Mouse (Mus musculus) cerebellum, adult 2 months (tissue): Measurements from ENCODE around the gene Ptgs2. TPM values are rescaled to one million over a fixed set of nuclear protein-coding genes. Genes with fewer than 3 reads are reported as not detected.

Experiments used
- DNase-seq, 2 experiments: peaks; one replicate each; pipeline ENCODE4 v3.0.0; 2021
- H3K27ac ChIP-seq: fragments of 200-500 bp; 2 replicates; pipeline ENCODE4 v1.5.1; 2012; ENCODE audit warnings: low read length, control low read depth, inconsistent platforms; ENCODE audit not compliant: insufficient read depth
- H3K27me3 ChIP-seq: fragments of 200-500 bp; 2 replicates; pipeline ENCODE4 v1.6.1; 2012; ENCODE audit warnings: inconsistent platforms, mild to moderate bottlenecking, low read length, moderate library complexity; ENCODE audit not compliant: control insufficient read depth, insufficient read depth
- H3K4me1 ChIP-seq: fragments of 200-500 bp; 2 replicates; pipeline ENCODE4 v1.6.1; 2011; ENCODE audit warnings: low read length; ENCODE audit not compliant: control insufficient read depth, insufficient read depth
- H3K4me3 ChIP-seq: fragments of 200-500 bp; replicated peaks from 2 replicates; pipeline ENCODE3; 2011; ENCODE audit warnings: mild to moderate bottlenecking, low read depth, low read length, control low read depth; ENCODE audit not compliant: insufficient read depth
- CTCF ChIP-seq: fragments of 200-500 bp; IDR thresholded peaks from 2 replicates; pipeline ENCODE4 v1.5.1; 2011; ENCODE audit warnings: low read depth, mild to moderate bottlenecking, control low read depth, low read length, moderate library complexity, borderline replicate concordance; ENCODE audit not compliant: insufficient read depth
- POLR2A ChIP-seq: fragments of 200-500 bp; IDR thresholded peaks from 2 replicates; pipeline ENCODE4 v1.6.1; 2011; ENCODE audit warnings: low read length, control low read depth, borderline replicate concordance; ENCODE audit not compliant: insufficient read depth
- WGBS: fragments of 180-500 bp; shearing (Covaris S2); methylation state at CpG from one replicate; pipeline ENCODE4 v1.1.7; 2018; 5-methylcytosine and 5-hydroxymethylcytosine counted together
- polyA plus RNA-seq: library from polyadenylated mRNA; depleted of rRNA; stranded (reverse); fragments of >200 nt; gene quantifications from 2 replicates; pipeline ENCODE4 v1.2.3, GENCODE M21; 2012

Gene Ptgs2
- polyA plus RNA-seq, 1 experiment: 0.41 TPM

DNA sequence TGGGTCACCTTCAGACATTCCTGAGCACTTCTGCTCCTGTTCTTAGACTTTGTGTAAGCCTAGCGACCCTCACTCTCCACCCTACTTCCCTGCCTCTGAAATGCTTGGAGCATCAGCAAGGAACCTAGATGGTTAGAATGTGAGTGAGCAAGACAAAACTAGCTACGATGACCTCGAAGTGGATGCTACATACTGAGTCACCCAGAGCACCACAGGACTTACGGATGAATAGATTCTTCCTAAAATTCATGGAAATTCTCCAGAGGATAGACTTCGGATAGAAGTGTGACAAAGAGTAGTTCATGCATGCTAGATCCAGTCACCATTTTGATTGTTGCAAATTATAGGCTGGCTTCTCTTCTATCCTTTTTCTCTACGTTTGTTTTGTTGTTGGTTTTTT lies 30.2 kb downstream of the Ptgs2 start:
- DNase-seq: no peak
- 57% methylated on average over 6 of the region's 6 CpGs for WGBS
- no peak overlapping the region for H3K27ac ChIP-seq
- H3K4me3 ChIP-seq: no peak overlapping the region
- TF ChIP-seq POLR2A: no peak
- TF ChIP-seq CTCF: no peak
- no peaks in the 10 kb centered on the region for H3K27me3 ChIP-seq
- no peaks in the 10 kb centered on the region for H3K4me1 ChIP-seq

DNA sequence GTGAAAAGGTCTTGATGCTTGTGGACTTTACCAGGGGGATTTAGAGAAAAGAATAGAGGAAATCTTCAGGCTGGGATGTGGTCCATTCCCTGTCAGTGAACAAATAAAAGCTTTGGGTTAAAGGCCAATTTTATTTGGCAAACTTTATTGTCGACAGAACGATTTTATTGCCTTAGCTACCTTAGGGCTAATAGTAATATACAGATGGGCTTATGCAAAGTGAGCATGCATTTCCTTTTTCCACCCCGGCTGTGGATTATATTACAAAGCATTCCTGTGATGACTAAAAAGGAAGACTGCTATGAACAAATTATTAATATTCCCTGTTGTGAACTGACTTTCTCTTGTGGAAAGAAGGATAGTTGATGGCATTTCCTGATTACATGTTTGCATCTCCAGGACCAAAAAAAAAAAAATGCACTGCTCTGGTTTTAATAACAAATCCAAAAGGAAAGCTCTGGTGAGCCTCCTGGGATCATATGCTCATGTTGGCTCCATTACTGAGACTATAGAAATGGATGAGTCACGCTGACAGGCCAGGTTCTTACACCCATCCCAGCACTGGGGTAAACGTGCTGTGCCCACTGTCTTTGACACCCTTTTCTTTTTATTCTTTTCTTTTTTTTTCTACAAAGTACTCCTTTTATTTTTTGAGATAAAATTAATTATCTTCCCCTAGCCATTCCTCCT lies 30.9 kb downstream of the Ptgs2 start:
- 56% methylated on average over 5 of the region's 5 CpGs for whole genome bisulfite sequencing
- no peak overlapping the region for H3K27ac ChIP-seq
- no peak overlapping the region for H3K4me3 ChIP-seq
- H3K4me1 ChIP-seq: no peaks in the 10 kb centered on the region
- H3K27me3 ChIP-seq: no peaks in the 10 kb centered on the region
- TF ChIP-seq POLR2A (no peak), CTCF (no peak)
- no peak for DNase-seq

DNA sequence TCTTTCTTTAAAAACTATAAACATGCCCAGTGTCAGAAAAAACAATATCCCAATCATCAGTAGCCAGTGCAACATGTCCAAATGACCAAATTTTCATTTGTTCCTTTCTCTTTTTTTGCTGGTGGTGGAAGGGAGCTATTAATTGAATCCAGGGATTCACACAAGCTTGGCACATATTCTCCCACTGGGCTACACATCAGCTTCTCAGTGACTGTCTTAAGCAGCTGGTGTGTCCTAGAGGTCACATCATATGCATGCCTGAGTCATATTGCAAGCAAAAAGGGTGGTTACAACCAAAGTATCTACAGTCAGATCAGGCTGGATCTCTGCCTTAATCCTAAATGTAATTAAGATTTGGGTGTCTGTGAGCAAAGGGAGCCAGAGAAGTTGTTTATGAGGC lies 35.5 kb downstream of the Ptgs2 start:
- no peaks in the 10 kb centered on the region for H3K27me3 ChIP-seq
- DNase-seq: no peak
- H3K4me1 ChIP-seq: no peaks in the 10 kb centered on the region
- no peak overlapping the region for H3K27ac ChIP-seq
- TF ChIP-seq POLR2A: no peak
- TF ChIP-seq CTCF: no peak
- H3K4me3 ChIP-seq: no peak overlapping the region

DNA sequence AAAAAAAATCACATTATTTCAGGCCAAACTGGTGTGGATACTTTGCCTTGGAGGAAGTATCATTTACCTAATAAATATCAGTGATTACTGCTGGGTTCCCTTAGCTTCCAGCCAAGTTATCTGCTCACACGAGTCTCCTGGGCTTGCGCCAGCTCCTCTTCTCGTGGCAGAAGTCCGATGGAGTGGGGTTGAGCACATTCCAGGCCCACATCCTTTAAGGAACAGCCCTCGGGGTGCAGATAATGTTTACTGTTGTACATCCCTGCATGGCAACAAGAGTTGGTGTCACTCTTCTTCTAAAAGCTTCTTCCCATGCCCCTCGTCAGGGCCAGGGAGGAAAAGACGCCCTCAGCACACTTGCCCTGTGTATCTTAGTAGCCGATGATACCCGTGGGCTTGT lies 39.9 kb downstream of the Ptgs2 start:
- WGBS: 45% methylated on average over 9 of the region's 9 CpGs
- no peak for DNase-seq
- Histone ChIP-seq H3K27ac (no peak overlapping the region), H3K4me3 (no peak overlapping the region), H3K27me3 (no peaks in the 10 kb centered on the region), H3K4me1 (no peaks in the 10 kb centered on the region)
- TF ChIP-seq CTCF: no peak
- TF ChIP-seq POLR2A: no peak

DNA sequence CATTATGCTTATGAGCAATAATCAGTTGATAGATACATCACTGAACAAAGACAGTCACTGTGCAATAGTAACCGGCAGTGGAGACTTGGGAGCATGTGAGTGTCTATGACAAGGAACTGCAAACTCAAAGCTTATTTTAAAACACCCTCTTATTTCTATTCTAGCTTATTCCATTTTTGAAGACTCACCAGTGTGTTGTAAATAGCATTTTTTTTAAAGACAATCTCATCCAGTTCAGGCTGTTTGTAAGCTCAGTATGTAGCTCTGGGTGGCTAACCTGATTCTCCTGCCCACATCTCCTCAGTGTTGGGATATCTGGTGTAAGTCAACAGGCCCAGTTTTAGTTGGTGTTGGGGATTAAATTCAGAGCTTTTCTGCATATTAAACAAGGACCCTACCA lies 42.1 kb downstream of the Ptgs2 start:
- no peak overlapping the region for H3K4me3 ChIP-seq
- H3K4me1 ChIP-seq: no peaks in the 10 kb centered on the region
- 81% methylated on average over 1 of the region's 1 CpGs for WGBS
- H3K27ac ChIP-seq: no peak overlapping the region
- no peaks in the 10 kb centered on the region for H3K27me3 ChIP-seq
- DNase-seq: no peak
- no peak for TF ChIP-seq CTCF

DNA sequence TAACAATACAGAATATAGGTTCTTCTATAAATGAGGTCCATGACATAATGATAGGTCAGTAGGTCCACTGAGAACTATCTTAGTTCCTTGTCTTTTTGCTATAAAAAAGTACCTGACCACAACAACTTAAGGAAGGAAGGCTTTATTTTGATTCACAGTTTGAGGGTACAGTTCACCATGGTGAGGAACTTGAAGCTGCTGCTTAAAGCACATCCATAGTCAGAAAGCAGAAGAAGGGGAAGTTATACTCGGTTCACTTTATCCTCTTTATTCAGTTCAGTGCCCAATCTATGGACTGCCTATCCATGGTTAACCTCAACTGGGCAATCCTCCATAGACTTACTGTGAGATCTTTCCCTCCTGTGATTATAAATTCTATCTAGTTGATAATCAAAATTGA lies 43.7 kb downstream of the Ptgs2 start:
- DNase-seq: no peak
- Histone ChIP-seq H3K4me3 (no peak overlapping the region), H3K27ac (no peak overlapping the region), H3K27me3 (no peaks in the 10 kb centered on the region), H3K4me1 (no peaks in the 10 kb centered on the region)
- WGBS: 62% methylated on average over 1 of the region's 1 CpGs
- no peak for TF ChIP-seq CTCF
- no peak for TF ChIP-seq POLR2A

DNA sequence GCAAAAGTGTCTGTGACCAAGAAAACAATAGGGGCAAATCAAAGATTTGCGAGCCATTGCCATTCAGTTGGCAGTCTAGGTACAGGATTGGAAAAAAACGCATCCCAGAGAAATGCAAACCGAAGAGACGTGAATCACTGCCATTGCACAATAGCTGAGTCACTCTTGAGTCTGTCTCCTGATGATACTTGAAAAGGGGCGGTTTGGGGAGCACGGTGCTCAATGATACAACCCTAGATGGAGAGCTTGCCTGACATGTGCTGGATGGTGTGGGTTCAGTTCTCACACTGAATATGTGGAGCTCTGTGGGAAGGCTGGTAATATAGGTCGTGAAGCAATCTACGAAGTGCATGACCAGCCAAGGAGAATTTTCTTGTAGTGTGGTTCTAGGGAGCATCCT lies 45.2 kb downstream of the Ptgs2 start:
- no peak for TF ChIP-seq POLR2A
- TF ChIP-seq CTCF: no peak
- Histone ChIP-seq H3K27me3 (no peaks in the 10 kb centered on the region), H3K4me3 (no peak overlapping the region), H3K4me1 (no peaks in the 10 kb centered on the region), H3K27ac (no peak overlapping the region)
- WGBS: 87% methylated on average over 8 of the region's 8 CpGs
- no peak for DNase-seq

DNA sequence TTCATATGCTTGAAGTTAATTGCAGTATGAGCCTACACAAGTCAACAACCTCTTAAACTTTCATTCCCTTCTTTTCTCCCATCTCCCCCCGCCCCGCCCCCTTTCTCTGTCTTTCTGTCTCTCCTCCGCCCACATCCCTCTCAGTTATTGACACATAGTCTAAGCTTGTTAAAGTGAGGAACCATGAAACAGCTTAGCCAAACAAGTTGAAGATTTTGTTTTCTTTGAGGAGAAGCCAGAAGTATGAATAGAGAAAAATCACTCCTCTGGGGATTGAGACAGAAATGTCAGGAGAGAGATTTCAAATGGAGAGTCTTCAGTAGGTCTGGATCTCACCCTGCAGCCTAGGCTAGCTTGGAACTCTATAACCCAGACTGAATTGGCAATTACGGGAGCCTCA lies 47.4 kb downstream of the Ptgs2 start:
- Histone ChIP-seq H3K4me3 (no peak overlapping the region), H3K4me1 (no peaks in the 10 kb centered on the region), H3K27me3 (no peaks in the 10 kb centered on the region; the same call in 1 of the 2 replicates), H3K27ac (no peak overlapping the region)
- WGBS: 83% methylated on average over 4 of the region's 4 CpGs
- DNase-seq: no peak
- TF ChIP-seq CTCF (no peak), POLR2A (no peak)
